Mouse (Mus musculus) bone marrow macrophage, adult 2 months (primary cell): ENCODE measurements around the gene Gspt2.

ENCODE experiments used
- CTCF ChIP-seq: IDR thresholded peaks from 2 replicates; pipeline ENCODE4 v1.5.1; 2012; ENCODE audit warnings: low read depth, mild to moderate bottlenecking, low read length, moderate library complexity
- POLR2A ChIP-seq: IDR thresholded peaks from 2 replicates; pipeline ENCODE4 v1.6.1; 2012; ENCODE audit warnings: mild to moderate bottlenecking, low read depth, low read length, borderline replicate concordance

DNA sequence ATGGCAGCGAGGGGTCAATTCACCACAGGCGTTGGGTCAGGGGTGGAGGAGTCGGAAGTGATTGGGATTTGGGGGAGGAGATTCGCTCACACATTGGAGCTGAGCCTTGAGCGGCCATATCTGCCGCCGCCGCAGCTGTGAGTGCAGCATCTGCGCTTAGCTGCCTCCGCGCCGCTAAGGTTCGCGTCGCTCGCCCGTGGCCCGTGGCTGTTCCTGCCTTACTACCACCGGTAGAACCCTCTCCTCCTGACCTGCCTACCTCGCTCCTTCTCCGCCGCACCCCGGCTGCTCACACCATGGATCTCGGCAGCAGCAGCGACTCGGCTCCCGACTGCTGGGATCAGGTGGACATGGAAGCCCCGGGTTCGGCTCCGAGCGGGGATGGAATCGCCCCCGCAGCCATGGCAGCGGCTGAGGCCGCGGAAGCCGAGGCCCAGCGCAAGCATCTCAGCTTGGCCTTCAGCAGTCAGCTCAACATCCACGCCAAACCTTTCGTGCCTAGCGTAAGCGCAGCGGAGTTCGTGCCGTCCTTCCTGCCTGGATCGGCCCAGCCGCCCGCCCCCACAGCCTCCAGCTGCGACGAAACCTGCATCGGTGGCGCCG, at the start of gene Gspt2:
- TF ChIP-seq POLR2A, result no peak
- TF ChIP-seq CTCF, result no peak
